Mouse (Mus musculus) heart, adult 2 months (tissue): ENCODE measurements around the gene Cd3d.

Experiments
- CTCF ChIP-seq: fragments of 200-600 bp; IDR thresholded peaks from 2 replicates; pipeline ENCODE4 v1.8.1; 2022; ENCODE audit warnings: antibody characterized with exemption, mild to moderate bottlenecking, moderate library complexity
- POLR2A ChIP-seq: fragments of 200-500 bp; IDR thresholded peaks from 2 replicates; pipeline ENCODE4 v1.6.1; 2011; ENCODE audit warnings: mild to moderate bottlenecking, low read depth, low read length, control low read depth; ENCODE audit not compliant: insufficient read depth

DNA sequence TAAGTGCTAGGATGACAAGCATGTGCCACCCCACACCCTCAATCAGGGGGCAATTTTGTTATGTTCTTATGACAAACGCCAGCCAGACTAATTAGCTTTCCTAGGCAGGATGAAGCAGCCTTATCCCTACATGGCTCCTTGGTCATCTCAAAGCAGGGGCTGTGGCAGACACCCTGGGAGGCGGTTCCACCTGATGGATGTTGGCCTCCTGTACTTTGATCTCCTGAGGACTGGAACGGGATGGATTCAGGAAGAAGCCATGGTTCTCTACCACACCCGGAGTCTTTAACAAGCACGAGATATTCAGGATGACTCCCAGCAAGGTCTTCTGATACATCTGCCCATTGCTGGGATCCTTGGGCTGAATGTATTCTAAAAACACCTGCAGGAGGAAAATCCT lies 33.8 kb upstream of the Cd3d start:
- no peak for TF ChIP-seq CTCF
- no peak for TF ChIP-seq POLR2A
